ENCODE assay signal across 12 mouse cellular contexts in the genomic region with DNA sequence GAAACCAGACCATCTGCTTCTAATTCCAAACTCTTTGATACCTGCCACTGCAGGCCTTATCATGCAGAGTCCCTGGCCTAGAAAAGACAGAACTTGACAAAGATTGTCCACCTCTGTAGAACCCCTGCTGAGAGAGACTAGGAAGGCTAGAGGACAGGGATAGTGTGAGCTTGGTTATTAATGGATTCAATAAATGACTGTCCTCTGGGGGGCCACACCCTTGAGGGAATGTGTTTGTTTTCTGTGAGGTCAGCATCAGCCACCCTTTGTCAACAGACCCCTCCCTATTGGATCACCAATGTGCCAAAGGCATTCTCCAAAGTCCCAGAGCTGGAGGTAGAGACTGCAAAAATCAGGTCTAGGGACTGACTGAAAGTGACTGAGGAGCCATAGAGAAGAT. TPM values are rescaled to one million over a fixed set of nuclear protein-coding genes. Genes with fewer than 3 reads are reported as not detected.
"Had no signal": no experiment of that assay in that cellular context is flagged by ENCODE, and none has a peak within 500 bp of the region (broad histone marks: within the 10 kb centered on the region; RNA-seq: fewer than 3 reads in every experiment).

No protein-coding gene starts in this region.

- DNase-seq: lung, adult 18-20 months; lung, embryonic 14.5 days; lung, postnatal 14 days; lung, postnatal 36 days; right cerebral cortex, postnatal 14 days; thymus, adult 2 months; thymus, postnatal 25 days; thymus, postnatal 4 days had no signal

RNA-seq across cellular contexts. Expression of a gene that starts 20.6 kb away (rescaled TPM):
- total RNA-seq: megakaryocyte progenitor cell, adult 5-6 weeks; midbrain, postnatal 0 days had no signal

RNA-seq across cellular contexts. Expression of a gene that starts 21.4 kb away (rescaled TPM):
- total RNA-seq: megakaryocyte progenitor cell, adult 5-6 weeks; midbrain, postnatal 0 days; monocyte, adult 5-6 weeks; neutrophil, adult 5-6 weeks had no signal
